Mouse (Mus musculus) small intestine, adult 2 months (tissue): ENCODE results near the gene Tspan31. TPM values are rescaled to one million over a fixed set of nuclear protein-coding genes. Genes with fewer than 3 reads are reported as not detected.
A peak's percentile ranks its signal among the peaks of the same experiment; 100 is the strongest.

Experiments
- H3K27ac ChIP-seq: fragments of 200-500 bp; 2 replicates; pipeline ENCODE4 v1.5.1; 2012; ENCODE audit warnings: low read depth, low read length, control low read depth, inconsistent platforms; ENCODE audit not compliant: insufficient read depth
- H3K27me3 ChIP-seq: fragments of 200-500 bp; 2 replicates; pipeline ENCODE4 v1.6.1; 2012; ENCODE audit warnings: mild to moderate bottlenecking, moderate library complexity, low read length, inconsistent platforms; ENCODE audit not compliant: control insufficient read depth, insufficient read depth
- H3K36me3 ChIP-seq: fragments of 200-500 bp; 2 replicates; pipeline ENCODE4 v1.6.1; 2012; ENCODE audit warnings: mild to moderate bottlenecking, low read length, control low read depth, inconsistent platforms; ENCODE audit not compliant: control insufficient read depth, insufficient read depth
- H3K4me1 ChIP-seq: fragments of 200-500 bp; 2 replicates; pipeline ENCODE4 v1.6.1; 2012; ENCODE audit warnings: low read length, inconsistent platforms, mixed read lengths; ENCODE audit not compliant: control insufficient read depth, insufficient read depth, insufficient read length
- H3K4me3 ChIP-seq: fragments of 200-500 bp; 2 replicates; pipeline ENCODE4 v1.5.1; 2012; ENCODE audit warnings: low read depth, mild to moderate bottlenecking, control low read depth, inconsistent platforms, low read length, moderate library complexity
- CTCF ChIP-seq: fragments of 200-500 bp; IDR thresholded peaks from 2 replicates; pipeline ENCODE4 v1.5.1; 2012; ENCODE audit warnings: low read depth, mild to moderate bottlenecking, control low read depth, inconsistent platforms, low read length, moderate library complexity, mixed read lengths; ENCODE audit not compliant: insufficient replicate concordance, insufficient read length; ENCODE audit errors: extremely low read depth
- POLR2A ChIP-seq: fragments of 200-500 bp; IDR thresholded peaks from 2 replicates; pipeline ENCODE4 v1.6.1; 2012; ENCODE audit warnings: low read depth, mild to moderate bottlenecking, control low read depth, inconsistent platforms, low read length, moderate library complexity
- WGBS: fragments of 180-500 bp; shearing (Covaris S2); methylation state at CpG from one replicate; pipeline ENCODE4 v1.1.7; 2018; 5-methylcytosine and 5-hydroxymethylcytosine counted together
- polyA plus RNA-seq: library from polyadenylated mRNA; depleted of rRNA; stranded (reverse); fragments of >200 nt; gene quantifications from 2 replicates; pipeline ENCODE4 v1.2.3, GENCODE M21; 2012; rRNA removed

Tspan31 gene
- 36.1 and 48.9 TPM in 2 replicates for polyA plus RNA-seq

DNA sequence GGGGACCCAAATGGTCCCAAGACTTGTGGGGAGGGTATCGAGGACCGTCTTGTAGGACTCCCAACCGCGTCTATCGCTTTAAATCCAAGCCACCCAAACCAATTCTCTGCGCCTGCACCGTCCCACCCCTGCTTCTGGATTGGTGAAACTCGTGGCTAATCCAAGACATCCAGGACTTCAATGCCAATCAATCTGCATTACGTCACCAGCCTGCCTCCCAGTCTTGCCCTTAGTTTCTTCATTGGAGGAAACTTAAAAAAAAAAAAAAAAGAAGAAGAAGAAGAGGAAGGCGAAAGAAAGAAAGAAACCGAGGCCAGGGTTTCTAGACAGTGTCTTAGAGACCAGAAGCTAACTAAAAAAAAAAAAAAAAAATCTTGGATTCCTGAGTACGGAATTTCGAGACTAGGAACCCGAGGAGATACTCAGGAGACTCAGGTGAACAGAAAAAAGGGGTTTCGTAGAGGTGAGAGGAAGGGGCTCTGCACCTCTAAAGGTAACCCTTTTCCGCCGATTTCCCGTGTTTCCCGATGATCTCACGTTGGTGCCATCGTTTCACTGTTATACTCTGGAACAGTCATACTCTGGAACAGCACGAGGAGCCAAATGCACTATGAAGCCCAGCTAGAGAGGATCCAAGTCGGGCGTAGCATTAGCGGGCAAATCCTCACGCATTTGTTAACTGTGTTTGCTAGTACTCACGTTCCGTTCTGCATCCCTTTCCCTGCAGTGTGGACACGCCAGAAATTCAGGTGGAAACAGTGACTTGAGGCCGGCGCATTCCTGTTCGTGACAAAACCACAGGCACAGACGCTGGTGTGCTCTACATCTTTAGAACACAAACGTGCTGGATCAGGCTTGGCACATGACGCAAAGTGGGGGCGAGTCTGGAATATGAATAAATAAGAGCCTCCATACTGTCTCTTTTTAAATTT, at the start of gene Tspan31:
Tspan31 (minus strand) TSS at position 75 of the 932 bp plus-strand sequence.
- peaks cover 15% of the 10 kb centered on the region for H3K4me1 ChIP-seq
- H3K36me3 ChIP-seq, result peaks cover 22% of the 10 kb centered on the region
- peak within 1 kb of the TSS; percentile 58; the same call in 1 of the 2 replicates for H3K27ac ChIP-seq
- under 1% methylated on average over 36 of the region's 36 CpGs for WGBS
- TF ChIP-seq POLR2A (peak; percentile 78; the same call in 1 of the 2 replicates), CTCF (no peak)
- H3K27me3 ChIP-seq, result no peaks in the 10 kb centered on the region
- H3K4me3 ChIP-seq, result peak within 1 kb of the TSS; percentile 82

DNA sequence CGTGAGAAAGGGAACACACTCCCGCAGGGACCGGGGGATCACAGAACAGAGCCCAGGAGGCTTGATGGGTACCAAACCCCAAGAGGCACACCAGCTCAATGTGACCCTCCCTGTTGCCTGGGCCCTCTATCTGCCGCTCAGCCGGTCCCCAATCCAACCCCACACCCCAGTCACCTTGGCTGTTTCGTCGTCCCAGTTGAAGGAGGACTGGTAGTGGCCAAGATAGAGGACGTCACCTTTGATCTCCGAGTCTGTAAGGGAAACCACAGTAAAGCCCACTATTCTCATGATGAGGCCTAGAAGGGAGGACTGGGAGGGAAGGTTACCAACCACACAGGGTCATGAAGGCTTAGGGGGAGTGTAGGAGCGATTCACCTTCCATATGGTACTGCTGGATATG, 49.2 kb upstream of the Tspan31 start:
- 92% methylated on average over 10 of the region's 10 CpGs for WGBS
- Histone ChIP-seq H3K4me3 (no peak overlapping the region), H3K36me3 (peaks cover 33% of the 10 kb centered on the region), H3K27ac (no peak overlapping the region), H3K27me3 (no peaks in the 10 kb centered on the region), H3K4me1 (peaks cover 3% of the 10 kb centered on the region)
- no peak for TF ChIP-seq CTCF
- no peak for TF ChIP-seq POLR2A

- 93% methylated on average over 11 of the region's 11 CpGs for WGBS
- H3K27ac ChIP-seq, result no peak overlapping the region
- no peak overlapping the region for H3K4me3 ChIP-seq
- no peak for TF ChIP-seq POLR2A
- no peak for TF ChIP-seq CTCF
- peaks cover 33% of the 10 kb centered on the region for H3K36me3 ChIP-seq
- H3K4me1 ChIP-seq, result peaks cover 3% of the 10 kb centered on the region
- H3K27me3 ChIP-seq, result no peaks in the 10 kb centered on the region
Observed at GRCm38 (mm10) chr10:127118470-127118869, 48.4 kb upstream of the Tspan31 start.

DNA sequence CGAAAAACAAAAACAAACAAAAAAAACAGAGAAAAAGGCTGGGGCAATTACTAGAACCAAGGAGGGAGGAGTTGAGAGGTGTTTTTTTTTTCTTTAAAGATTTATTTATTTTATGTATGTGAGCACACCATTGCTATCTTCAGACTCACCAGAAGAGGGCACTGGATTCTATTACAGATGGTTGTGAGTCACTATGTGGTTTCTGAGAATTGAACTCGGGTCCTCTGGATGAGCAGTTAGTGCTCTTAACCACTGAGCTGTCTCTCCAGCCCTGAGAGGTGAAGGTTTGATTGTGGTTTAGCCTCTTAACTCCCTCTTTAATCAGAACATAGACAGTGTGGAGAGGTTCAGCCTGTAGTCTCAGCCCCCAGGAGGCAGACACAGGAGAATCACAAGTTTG, 45.0 kb upstream of the Tspan31 start:
- peaks cover 39% of the 10 kb centered on the region for H3K36me3 ChIP-seq
- no peaks in the 10 kb centered on the region for H3K27me3 ChIP-seq
- WGBS, result 58% methylated on average over 2 of the region's 2 CpGs
- no peak for TF ChIP-seq POLR2A
- no peak for TF ChIP-seq CTCF
- H3K27ac ChIP-seq, result no peak overlapping the region
- H3K4me1 ChIP-seq, result peaks cover 8% of the 10 kb centered on the region; the same call in 1 of the 2 replicates
- no peak overlapping the region for H3K4me3 ChIP-seq

DNA sequence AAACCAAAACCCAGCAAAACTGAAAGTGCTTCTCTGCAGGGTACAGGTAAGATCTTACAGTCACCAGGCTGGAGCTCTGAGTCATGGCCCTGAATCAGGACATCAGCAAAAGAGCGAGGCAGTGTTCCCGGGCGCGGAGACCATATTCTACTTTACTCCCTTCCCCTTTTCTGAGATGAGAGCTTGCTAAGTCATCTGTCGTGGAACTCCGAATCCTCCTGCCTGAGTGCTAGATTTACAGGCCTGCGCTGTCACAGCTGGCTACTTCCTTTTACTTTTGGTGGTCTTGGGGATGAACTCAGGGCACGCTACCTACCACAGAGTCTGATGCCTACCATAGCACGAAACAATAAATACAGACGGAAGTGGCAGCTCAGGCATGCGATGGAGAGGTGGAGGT, 44.3 kb upstream of the Tspan31 start:
- TF ChIP-seq CTCF (no peak), POLR2A (no peak)
- WGBS, result 88% methylated on average over 11 of the region's 11 CpGs
- Histone ChIP-seq H3K36me3 (peaks cover 38% of the 10 kb centered on the region), H3K4me1 (peaks cover 8% of the 10 kb centered on the region; the same call in 1 of the 2 replicates), H3K27me3 (no peaks in the 10 kb centered on the region), H3K27ac (no peak overlapping the region), H3K4me3 (no peak overlapping the region)

GRCm38 (mm10) chr10:127111001-127111887, 41.2 kb upstream of the Tspan31 start:
- no peak overlapping the region for H3K4me3 ChIP-seq
- peak; percentile 8; the same call in 1 of the 2 replicates for TF ChIP-seq CTCF
- TF ChIP-seq POLR2A, result no peak
- peaks cover 24% of the 10 kb centered on the region for H3K36me3 ChIP-seq
- H3K27ac ChIP-seq, result peak overlapping the region; percentile 31
- peaks cover 14% of the 10 kb centered on the region; the same call in 1 of the 2 replicates for H3K4me1 ChIP-seq
- WGBS, result 71% methylated on average over 15 of the region's 15 CpGs
- H3K27me3 ChIP-seq, result no peaks in the 10 kb centered on the region

DNA sequence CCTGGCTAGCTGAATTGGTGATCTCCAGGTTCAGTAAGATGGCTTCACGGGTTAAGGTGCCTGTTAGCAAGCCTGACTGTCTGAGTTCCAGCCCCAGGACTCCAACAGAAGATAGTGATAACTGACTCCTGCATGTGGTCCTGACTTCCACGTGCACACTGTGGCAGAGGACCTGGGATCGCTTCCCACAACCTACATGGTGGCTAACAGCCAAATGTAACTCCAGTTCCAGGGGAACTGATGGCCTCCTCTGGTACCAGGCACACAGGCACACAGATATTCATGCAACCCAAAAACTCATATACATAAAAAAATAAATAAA, 38.2 kb upstream of the Tspan31 start:
- Histone ChIP-seq H3K36me3 (peaks cover 18% of the 10 kb centered on the region), H3K4me1 (peaks cover 14% of the 10 kb centered on the region; the same call in 1 of the 2 replicates), H3K27ac (no peak overlapping the region), H3K27me3 (no peaks in the 10 kb centered on the region), H3K4me3 (no peak overlapping the region)
- TF ChIP-seq CTCF (no peak), POLR2A (no peak)
- 65% methylated on average over 3 of the region's 3 CpGs for WGBS
